Mouse (Mus musculus): ENCODE results near the gene Nxpe4.
"Not testable (repeated sequence)": the region's sequence is repeated elsewhere in the genome, so short reads cannot be mapped to it uniquely, and the experiment has no call there.

The Nxpe4 gene

GRCm38 (mm10) chr9:48410217-48411035 lies 248.6 kb downstream of the Nxpe4 start:
- no peak for DNase-seq (ENCODE audit: low spot score in 2 of 2)

GRCm38 (mm10) chr9:48413591-48413990 lies 251.8 kb downstream of the Nxpe4 start:
- DNase-seq (ENCODE audit: low spot score in 2 of 2) = no peak

GRCm38 (mm10) chr9:48417366-48417765 lies 255.5 kb downstream of the Nxpe4 start:
- not testable (repeated sequence) for DNase-seq (ENCODE audit: low spot score in 2 of 2)

- no peak for DNase-seq (ENCODE audit: low spot score in 2 of 2)
Observed at GRCm38 (mm10) chr9:48417994-48418393, 256.2 kb downstream of the Nxpe4 start.

GRCm38 (mm10) chr9:48418397-48418796 lies 256.6 kb downstream of the Nxpe4 start:
- DNase-seq (ENCODE audit: low spot score in 2 of 2) = no peak

GRCm38 (mm10) chr9:48418829-48419228 lies 257.0 kb downstream of the Nxpe4 start:
- DNase-seq (ENCODE audit: low spot score in 2 of 2) = no peak

- no peak for DNase-seq (ENCODE audit: low spot score in 2 of 2)
Observed at GRCm38 (mm10) chr9:48420437-48420836, 258.6 kb downstream of the Nxpe4 start.

GRCm38 (mm10) chr9:48421029-48421428 lies 259.2 kb downstream of the Nxpe4 start:
- no peak for DNase-seq (ENCODE audit: low spot score in 2 of 2)

- DNase-seq (ENCODE audit: low spot score in 2 of 2) = no peak
Observed at GRCm38 (mm10) chr9:48421561-48421960, 259.7 kb downstream of the Nxpe4 start.

GRCm38 (mm10) chr9:48422382-48422781 lies 260.6 kb downstream of the Nxpe4 start:
- no peak for DNase-seq (ENCODE audit: low spot score in 2 of 2)

- DNase-seq (ENCODE audit: low spot score in 2 of 2) = no peak
Observed at GRCm38 (mm10) chr9:48423256-48423655, 261.4 kb downstream of the Nxpe4 start.

GRCm38 (mm10) chr9:48427176-48427575 lies 265.4 kb downstream of the Nxpe4 start:
- DNase-seq (ENCODE audit: low spot score in 2 of 2) = no peak

GRCm38 (mm10) chr9:48432449-48432848 lies 270.6 kb downstream of the Nxpe4 start:
- no peak for DNase-seq (ENCODE audit: low spot score in 2 of 2)

GRCm38 (mm10) chr9:48443873-48444272 lies 282.1 kb downstream of the Nxpe4 start:
- DNase-seq (ENCODE audit: low spot score in 2 of 2) = no peak

- DNase-seq (ENCODE audit: low spot score in 2 of 2) = no peak
Observed at GRCm38 (mm10) chr9:48444821-48445220, 283.0 kb downstream of the Nxpe4 start.

- no peak for DNase-seq (ENCODE audit: low spot score in 2 of 2)
Observed at GRCm38 (mm10) chr9:48447783-48448209, 286.0 kb downstream of the Nxpe4 start.
